Mouse (Mus musculus): ENCODE data around the gene Olfr373. TPM values are rescaled to one million over a fixed set of nuclear protein-coding genes. Genes with fewer than 3 reads are reported as not detected.
A peak's percentile ranks its signal among the peaks of the same experiment; 100 is the strongest.

The Olfr373 gene
- total RNA-seq, 2 experiments from 2014 or later: not detected

DNA sequence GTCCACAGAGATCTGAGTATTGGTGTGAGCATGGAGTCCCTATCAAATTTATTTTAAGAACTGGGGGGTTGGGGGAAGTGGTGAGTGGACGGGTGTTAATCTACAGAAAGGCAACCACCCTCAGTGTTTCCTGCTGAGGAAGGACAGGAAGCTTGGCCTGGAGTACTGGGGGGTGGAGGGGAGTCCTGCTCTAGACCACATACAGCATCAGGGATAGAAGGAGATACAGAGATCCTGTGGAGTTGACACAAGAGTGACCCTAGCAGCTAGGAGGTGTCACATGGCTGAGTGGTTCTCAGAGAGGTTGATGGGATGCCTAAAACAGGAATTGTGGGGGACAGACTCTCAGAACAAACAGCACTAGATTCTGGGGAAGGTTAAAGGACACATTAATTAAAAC, 50.5 kb downstream of the Olfr373 start:
- no peak for DNase-seq

DNA sequence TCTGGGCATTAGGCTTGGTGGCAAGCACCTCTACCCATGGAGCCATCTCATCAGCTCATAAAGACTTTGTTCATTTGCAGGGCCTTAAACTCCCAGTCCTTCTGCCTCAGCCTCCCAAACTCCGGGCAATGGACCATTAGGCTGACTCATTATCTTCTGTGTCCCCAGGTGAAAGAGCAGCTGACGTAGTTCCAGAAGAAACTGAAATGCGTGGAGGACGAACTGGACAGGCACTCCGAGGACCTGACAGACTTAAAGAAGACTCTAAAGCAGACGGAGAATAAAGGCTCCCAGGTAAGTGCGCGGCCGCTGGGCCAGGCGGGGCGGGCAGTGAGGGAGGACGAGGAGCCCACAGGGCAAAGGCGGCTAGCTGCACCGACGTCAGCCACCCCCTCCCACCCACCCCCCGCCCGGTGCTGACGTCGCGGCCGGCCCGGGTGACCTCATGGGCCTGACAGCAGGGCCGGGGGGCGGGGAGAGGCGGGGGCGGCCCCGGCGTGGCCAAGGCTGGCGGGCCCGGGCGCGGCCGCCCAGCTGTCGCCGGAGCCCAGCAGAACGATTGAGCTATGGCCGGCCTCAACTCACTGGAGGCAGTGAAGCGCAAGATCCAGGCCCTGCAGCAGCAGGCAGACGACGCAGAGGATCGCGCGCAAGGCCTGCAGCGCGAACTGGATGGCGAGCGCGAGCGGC, 51.9 kb downstream of the Olfr373 start, which contains the start of gene Tpm4:
Gene Tpm4, plus strand, starts transcription at position 220 of the 690 bp plus-strand sequence.
- peak in 1 of 2 experiments; percentile 83 for DNase-seq

DNA sequence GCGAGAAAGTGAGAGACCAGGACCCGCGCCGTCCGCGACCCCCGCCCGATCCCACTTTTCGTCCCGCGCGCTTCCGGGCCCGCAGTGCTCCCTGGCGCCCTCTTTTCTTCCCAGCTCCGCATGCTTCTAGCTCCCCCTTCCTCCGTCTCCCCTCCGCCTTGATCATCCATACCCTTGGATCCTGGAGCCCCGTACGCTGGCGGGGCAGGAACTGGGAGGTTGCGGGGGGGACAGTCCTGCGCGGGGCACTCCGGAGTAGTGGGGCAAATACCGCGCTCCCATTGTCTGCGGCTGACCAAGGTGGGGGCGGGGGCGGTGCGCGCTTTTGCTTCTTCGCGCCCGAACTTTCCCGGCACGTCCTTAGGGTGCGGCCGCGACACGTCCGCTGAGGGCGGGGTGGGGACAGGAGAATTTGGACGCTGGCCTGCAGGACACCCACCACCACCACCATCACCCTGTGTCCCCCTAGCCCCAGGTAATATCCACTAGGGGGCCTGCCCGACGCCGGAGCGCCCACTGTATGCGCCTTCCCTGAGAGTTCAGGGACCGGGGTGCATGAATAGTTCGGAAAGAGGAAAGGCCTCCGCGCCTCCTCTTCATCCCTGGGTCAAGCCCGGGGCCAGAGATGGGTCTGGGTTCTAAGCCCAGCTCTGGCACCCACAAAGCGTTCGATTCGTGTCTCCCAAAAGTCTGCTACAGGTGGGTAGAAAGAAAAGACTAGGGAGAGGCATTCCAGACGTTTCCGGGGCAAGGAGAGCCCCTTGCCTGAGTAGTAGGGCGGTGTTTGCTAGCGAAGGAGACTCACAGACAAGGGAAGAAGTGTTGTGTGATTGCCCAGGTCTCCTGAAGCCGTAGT, 52.7 kb downstream of the Olfr373 start:
- DNase-seq: peak; percentile 64 to 75

DNA sequence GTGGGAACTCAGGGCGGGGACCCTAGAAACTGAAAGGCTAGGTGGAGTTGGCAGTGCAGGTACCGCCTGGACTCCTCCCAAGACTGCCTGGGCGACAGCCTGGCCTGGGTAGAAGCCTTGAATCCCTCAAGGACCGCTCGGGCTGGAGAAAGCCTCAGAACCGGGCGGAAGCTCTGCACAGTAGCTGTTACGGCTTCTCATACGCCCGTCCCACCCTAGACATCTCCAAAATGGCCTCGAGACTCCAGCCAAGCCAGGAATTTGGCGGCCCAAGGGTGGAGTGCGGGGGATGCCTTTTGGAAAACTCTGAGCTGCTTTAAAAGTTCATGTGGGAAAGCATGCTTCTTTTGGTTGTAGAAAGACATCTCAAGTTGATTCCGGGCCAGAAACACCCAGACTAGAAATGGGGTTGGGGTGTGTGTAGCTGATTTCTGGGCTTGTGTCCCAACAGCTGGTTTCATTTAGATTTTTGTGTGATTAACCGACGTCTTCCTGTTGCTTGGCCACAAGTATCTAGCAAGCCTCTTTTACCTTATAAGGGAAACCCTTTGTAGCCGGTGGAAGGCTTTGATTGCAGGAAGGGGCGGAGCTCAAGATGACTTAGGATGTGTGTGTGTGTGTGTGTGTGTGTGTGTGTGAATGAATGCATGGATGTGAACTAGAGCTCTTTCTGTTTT, 53.5 kb downstream of the Olfr373 start:
- peak; percentile 84 to 92 for DNase-seq

DNA sequence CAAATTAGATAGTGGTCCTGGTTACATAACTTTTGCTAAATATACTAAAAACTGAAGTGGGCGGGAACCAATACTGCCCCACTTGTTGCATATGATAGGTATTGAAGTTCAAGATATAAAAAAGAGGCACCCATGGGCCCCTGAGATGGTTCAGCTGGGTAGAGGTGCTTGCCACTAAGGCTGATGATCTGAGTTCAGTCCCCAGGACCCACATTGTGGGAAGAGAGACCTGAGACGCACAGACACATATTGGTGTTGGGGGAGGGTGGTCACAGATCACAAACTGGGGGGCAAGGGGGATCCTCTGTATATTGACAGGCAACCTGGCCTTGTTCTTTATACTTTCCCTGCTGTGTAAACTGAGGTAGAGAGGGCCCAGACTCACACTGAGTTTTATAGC, 54.5 kb downstream of the Olfr373 start:
- no peak for DNase-seq

DNA sequence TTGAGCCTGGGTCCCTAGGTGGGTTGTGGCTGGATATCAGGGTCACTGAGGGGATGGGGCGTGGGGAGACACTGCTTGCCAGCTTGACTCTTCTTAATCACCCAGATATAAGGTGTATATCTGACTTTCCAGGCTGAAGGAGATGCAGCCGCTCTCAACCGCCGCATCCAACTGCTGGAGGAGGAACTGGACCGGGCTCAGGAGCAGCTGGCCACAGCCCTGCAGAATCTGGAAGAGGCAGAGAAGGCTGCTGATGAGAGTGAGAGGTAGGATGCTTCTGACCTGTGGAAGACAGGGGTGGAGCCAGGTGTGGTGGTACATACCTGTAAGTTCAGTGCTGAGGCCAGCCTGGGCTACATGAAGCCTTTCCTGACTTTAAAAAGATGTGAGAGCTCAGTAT, 55.5 kb downstream of the Olfr373 start:
- DNase-seq: no peak

DNA sequence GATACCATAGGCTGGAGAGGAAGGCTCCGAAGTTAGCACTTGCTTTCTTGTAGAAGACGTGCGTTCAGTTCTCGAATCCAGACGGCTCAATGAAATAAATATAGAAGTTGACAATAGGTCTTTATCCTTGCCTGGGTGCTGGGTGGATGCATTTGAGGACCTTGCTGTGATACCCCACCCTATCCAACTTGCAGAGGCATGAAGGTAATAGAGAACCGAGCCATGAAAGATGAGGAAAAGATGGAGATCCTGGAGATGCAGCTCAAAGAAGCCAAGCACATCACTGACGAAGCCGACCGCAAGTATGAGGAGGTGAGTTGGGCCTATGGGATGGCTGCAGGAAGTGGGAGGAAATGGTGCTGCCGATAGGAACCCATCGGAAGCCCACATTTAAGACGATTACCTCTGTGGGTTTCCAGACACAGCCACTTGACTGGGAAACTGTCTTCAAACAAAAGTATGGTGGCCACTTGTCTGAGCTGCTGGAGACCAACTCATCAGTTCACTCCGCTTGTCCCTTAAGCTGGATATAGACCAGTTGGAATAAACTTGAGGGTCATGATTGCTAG, 60.4 kb downstream of the Olfr373 start:
- DNase-seq: no peak

DNA sequence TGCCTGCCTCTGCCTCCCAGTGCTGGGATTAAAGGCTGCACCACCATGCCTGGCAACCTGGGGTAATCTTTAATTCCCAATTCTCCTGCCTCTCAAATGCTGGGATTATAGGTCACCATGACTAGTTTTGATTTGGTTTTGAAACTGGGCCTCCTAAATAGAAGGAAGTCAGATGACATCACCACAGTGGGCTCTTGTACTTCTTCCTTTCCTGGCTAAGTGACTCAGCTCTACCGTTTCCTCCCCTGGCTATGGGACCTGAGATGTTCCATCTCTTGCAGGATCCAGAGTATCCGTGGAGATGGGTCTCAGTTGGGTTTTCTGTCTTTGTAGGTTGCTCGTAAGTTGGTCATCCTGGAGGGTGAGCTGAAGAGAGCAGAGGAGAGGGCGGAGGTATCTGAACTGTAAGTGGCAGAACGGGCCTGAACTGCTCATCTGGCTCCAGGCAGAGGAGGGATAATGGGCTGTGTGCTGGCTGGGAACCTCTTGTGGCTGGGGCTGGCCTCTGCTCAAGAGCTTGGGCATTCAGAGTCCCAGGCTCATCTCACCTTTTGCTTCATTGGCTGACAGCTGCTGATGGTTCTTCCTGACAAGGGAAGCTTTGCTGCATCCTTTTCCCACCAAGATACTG, 61.5 kb downstream of the Olfr373 start:
- no peak for DNase-seq

DNA sequence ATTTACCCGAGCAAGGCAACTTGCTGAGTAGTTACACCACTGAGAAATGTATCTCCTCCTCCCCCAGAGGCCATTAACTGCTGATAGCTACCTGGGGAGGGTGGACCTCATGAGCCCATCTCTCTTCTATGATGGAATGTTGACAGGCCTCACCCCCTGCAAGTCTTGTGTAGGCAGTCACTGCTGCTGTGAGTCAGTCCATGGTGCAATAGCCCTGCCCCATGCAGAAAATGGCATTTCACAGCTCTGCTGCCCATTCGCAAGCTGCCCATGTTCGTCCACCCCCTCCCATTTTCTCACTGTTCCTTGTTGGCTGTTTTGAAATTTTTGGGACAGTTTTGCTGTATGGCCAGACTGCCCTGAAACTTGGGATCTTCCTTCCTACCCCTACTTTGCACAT, 62.5 kb downstream of the Olfr373 start:
- no peak for DNase-seq

DNA sequence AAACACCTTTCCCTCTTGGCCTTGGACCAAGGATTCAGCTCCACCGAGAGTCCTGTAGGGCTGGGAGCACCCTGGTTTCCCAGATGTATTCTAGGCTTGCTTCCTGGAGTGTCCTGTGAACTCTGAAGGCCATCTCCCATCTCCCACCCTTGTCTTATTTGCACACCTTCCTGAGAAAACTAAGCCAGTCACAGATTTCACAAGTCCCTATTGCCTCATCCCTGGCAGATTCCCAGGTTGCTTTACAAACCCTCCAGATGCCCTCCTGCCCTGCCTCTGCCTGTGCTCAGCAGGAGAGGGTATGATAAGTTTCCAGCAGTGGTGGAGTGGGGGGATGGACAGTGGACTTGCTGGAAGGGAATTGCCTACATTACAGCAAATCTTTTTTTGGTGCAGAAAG, 63.1 kb downstream of the Olfr373 start:
- no peak for DNase-seq

DNA sequence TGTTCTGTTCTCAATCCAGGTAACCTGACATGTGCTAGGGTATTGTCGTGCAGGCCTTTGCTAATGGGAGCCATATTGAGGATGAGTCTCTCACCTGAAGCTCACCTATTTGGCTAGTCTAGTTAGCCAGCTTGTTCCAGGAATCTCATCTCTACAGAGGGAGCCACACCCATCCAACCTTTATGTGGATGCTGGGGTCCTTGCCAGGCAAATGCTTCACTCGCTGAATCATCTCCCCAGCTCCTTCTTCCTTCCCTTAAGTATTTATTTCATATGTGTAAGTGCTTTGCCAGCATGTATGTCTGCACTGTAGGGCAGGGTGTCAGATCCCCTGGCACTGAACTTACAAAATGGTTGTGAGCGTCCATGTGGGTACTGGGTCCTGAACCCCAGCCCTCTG, 63.6 kb downstream of the Olfr373 start:
- no peak for DNase-seq

DNA sequence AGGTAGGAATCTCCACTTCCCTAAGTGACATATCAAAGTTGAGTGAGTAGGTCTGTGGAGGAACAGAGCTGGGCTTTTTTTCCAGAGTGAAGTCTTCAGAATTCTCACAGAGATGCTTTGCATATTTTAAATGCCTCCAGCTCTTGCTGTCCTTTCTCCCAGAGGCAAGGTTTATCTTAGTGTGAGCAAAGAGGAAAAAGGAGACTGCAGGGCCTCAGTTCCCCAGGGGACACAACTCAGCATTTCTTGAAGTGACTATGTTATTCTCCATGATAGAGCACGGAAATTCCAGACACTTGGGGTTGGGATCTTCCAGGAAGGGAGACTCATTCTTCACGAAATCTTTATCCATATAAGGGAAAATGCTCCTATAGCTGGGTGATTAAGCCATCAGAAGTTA, 64.3 kb downstream of the Olfr373 start:
- peak in 1 of 2 experiments; percentile 43 for DNase-seq

DNA sequence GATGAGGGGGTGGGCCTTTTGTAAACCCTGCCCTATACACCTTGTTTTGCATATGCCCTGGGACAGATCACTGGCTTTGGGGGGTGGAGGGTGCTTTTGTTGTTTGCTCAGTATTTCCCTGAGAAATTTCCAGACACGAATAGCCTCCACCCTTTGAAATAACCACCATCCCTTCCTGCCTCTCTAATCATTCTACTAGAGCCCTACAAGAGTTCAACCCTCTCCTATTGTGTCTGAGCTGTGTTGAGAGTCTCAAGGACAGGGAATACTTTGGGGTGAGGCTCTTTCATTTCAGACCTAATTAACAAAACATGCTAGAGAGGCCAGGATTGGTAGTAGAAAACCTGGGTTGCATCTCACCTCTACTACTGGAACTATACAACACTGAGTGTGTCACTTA, 66.1 kb downstream of the Olfr373 start:
- no peak for DNase-seq

DNA sequence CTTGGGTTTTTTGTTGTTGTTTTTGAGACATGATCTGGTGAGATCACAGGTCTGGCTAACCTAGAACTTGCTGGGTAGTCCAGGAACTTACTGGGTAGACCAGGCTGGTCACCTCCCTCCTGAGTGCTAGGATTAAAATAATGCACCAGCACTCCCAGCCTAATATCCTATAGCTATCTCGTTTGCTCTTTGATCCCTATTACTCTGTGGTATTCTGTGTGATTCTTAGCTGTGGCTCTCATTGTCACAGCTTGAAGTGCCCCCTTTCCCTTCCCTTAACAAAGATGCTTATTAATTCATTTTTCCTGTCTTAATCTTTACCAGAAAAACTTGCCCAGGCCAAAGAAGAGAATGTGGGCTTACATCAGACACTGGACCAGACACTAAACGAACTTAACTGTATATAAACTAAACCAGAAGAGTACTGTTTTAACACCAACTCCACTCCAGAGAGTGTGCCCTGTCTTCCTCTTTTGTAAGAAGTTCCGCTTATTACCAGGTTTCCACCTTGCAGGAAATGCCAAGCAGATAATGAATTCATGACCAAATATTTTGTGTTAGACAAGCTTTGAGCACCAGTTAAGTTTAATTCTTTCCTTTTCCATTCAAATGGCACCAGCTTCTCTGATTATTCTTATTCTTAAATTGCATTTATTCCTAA, 68.6 kb downstream of the Olfr373 start:
- DNase-seq: no peak

Other genes starting within 250 kb of the Olfr373 start
- gene Zfp709, start 201.2 kb upstream of the Olfr373 start, total RNA-seq (2021): 1 to 10 TPM; 4.9 to 5.4 TPM
- gene Zfp882, start 174.6 kb upstream of the Olfr373 start, total RNA-seq (2021): 1 to 10 TPM; 3.4 to 3.6 TPM
- gene Zfp617, start 174.5 kb upstream of the Olfr373 start, total RNA-seq (2021): 10 to 100 TPM; 20.2 to 24.6 TPM
- gene Zfp961, start 132.1 kb upstream of the Olfr373 start, total RNA-seq (2021): 1 to 10 TPM; 5.7 to 8.2 TPM
- 1 to 10 TPM in 1 of 2 experiments, under 1 TPM in 1; 0.69 to 2.7 TPM for gene Cyp4f18, start 73.6 kb upstream of the Olfr373 start, total RNA-seq (2021)
- gene Olfr372, start 42.0 kb upstream of the Olfr373 start, total RNA-seq (2021): not detected
- gene Olfr374, start 23.9 kb downstream of the Olfr373 start, total RNA-seq (2021): not detected
- 100 to 1,000 TPM in 1 of 2 experiments, 10 to 100 TPM in 1; 89.1 to 107 TPM for gene Tpm4, start 51.8 kb downstream of the Olfr373 start, total RNA-seq (2021)
- gene Rab8a, start 78.0 kb downstream of the Olfr373 start, total RNA-seq (2021): 10 to 100 TPM; 20.0 to 25.1 TPM
- gene Hsh2d, start 106.5 kb downstream of the Olfr373 start, total RNA-seq (2021): under 1 TPM in 1 of 2 experiments, not detected in 1; 0.51 TPM
- gene Cib3, start 129.7 kb downstream of the Olfr373 start, total RNA-seq (2021): 1 to 10 TPM in 1 of 2 experiments, under 1 TPM in 1; 0.62 to 1.7 TPM
- not detected for gene Gm11034, start 130.5 kb downstream of the Olfr373 start, total RNA-seq (2021)
- 10 to 100 TPM; 20.2 to 23.1 TPM for gene Fam32a, start 136.6 kb downstream of the Olfr373 start, total RNA-seq (2021)
- gene Ap1m1, start 156.8 kb downstream of the Olfr373 start, total RNA-seq (2021): 10 to 100 TPM; 46.0 to 51.8 TPM
- 1 to 10 TPM; 5.9 to 9.5 TPM for gene Gm10282, start 222.1 kb downstream of the Olfr373 start, total RNA-seq (2021)
- 10 to 100 TPM; 74.3 to 76.9 TPM for gene Klf2, start 235.9 kb downstream of the Olfr373 start, total RNA-seq (2021)

Measured in heart, adult 18-20 months (tissue).